Mouse (Mus musculus) adrenal gland, adult 18-20 months (tissue): ENCODE results near the gene Abhd8. TPM values are rescaled to one million over a fixed set of nuclear protein-coding genes. Genes with fewer than 3 reads are reported as not detected.
"Not testable (repeated sequence)": the region's sequence is repeated elsewhere in the genome, so short reads cannot be mapped to it uniquely, and the experiment has no call there.

ENCODE experiments used
- DNase-seq, 2 experiments: peaks; one replicate each; pipeline ENCODE4 v3.0.0; 2021 to 2022; ENCODE audit warnings: low spot score in 2 of 2
- total RNA-seq, 2 experiments: library from RNA; stranded (reverse); gene quantifications; 1 replicate in 1 of 2; 2 replicates in 1 of 2; pipeline ENCODE4 v1.2.3; 2021

The Abhd8 gene
- total RNA-seq, 2 experiments from 2014 or later, result 43.5 to 72.2 TPM

GRCm38 (mm10) chr8:71462191-71462590, 1.3 kb downstream of the Abhd8 start:
- no peak for DNase-seq

GRCm38 (mm10) chr8:71461152-71461840, 2.2 kb downstream of the Abhd8 start:
- DNase-seq, result no peak

DNA sequence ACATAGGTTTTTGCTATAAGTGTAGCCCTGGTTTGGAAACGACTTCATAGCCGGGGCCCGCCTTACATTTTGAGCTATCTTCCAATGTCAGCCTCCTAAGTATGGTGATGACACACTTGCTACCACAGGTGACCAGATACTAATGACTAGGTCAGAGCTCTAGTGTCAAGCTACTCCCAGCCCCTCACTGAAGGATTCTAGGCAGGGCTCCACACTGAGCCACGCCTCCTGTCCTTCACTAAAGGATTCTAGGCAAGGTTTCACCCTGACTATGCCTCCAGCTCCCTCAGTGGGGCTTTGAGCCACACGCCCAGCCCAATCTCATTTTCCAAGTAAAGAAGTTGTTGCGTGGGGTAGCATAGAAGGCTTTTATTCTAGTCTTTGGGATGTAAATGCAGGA, 2.7 kb downstream of the Abhd8 start:
- DNase-seq, result no peak

GRCm38 (mm10) chr8:71457659-71458270, 5.7 kb downstream of the Abhd8 start:
- no peak for DNase-seq

DNA sequence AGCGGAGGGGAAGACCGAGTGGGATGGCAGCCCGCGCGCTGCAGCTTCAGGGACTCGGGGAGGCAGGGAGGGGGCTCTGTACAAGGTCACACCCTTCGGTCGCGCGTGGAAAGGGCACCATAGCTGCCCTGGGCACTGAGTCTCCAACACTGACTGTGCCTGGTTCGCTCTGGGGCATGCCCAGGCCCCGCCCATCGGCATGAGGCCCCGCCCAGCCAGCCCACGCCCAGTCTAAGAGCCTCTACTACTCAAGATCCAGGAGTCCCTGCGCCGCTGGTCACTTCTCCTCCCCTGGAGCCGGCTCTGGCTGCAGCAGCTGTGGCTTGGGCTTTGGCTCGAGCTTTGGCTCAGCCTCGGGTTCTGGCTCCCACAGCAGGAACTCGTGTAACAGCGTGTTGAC, 6.5 kb downstream of the Abhd8 start:
- DNase-seq, result peak in 1 of 2 experiments; percentile 26

- no peak for DNase-seq
Observed at GRCm38 (mm10) chr8:71454668-71455067, 8.8 kb downstream of the Abhd8 start.

- DNase-seq, result no peak
Observed at GRCm38 (mm10) chr8:71452669-71453068, 10.8 kb downstream of the Abhd8 start.

GRCm38 (mm10) chr8:71451777-71452176, 11.7 kb downstream of the Abhd8 start:
- no peak for DNase-seq

DNA sequence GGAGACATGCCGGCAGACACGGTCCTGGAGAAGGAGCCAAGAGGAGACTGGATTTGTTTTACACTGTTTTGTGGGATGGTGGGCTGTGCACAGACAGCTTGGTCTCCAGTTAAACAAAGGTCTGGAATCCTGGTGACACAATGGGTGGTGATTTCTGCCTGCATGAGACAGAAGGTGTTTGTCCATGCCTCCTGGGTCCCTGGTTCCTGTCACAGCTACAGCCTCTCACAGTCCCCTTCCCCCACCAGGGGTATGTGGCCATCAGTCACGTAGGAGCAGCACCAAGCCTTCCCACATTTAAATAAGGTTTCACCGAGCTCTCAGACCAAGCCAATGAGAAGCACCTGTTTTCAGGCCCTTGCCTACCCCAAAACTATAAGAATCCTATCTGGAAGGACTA, 12.1 kb downstream of the Abhd8 start:
- no peak for DNase-seq

- DNase-seq, result no peak
Observed at GRCm38 (mm10) chr8:71445096-71445495, 18.4 kb downstream of the Abhd8 start.

DNA sequence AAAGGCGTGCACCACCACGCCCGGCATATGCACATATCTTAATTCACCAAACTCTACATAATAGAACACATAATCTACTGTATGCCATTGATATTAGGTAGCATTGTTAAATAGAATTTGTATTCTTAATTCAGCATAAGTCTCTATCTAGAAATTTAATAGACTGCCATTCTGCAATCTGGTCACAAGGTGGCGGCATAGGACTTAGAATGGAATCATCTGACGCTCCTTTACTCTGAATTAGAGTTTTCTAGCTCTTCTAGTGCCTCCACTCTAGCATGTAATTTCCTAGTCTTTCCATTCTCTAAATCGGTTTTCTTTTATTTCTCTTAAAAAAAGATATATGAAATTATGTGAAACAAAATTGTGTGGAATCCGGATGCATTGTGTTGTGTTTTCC, 22.1 kb downstream of the Abhd8 start:
- peak; percentile 61 to 68 for DNase-seq

- no peak for DNase-seq
Observed at GRCm38 (mm10) chr8:71437041-71437440, 26.4 kb downstream of the Abhd8 start.

DNA sequence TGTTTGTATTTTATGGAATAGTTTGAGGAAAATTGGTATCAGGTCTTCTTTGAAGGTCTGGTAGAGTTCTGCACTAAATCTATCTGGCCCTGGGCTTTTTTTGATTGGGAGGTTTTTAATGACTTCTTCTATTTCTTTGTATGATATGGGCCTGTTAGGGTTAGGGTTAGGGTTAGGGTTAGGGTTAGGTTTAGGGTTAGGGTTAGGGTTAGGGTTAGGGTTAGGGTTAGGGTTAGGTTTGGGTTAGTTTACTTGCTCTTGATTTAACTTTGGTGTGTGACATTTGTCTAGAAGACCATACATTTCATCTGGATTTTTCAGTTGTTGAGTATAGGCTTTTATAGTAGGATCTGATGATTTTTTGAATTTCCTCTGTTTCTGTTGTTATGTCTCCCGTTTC, 30.5 kb downstream of the Abhd8 start:
- not testable (repeated sequence) for DNase-seq

- no peak for DNase-seq
Observed at GRCm38 (mm10) chr8:71422121-71422520, 41.3 kb downstream of the Abhd8 start.

DNA sequence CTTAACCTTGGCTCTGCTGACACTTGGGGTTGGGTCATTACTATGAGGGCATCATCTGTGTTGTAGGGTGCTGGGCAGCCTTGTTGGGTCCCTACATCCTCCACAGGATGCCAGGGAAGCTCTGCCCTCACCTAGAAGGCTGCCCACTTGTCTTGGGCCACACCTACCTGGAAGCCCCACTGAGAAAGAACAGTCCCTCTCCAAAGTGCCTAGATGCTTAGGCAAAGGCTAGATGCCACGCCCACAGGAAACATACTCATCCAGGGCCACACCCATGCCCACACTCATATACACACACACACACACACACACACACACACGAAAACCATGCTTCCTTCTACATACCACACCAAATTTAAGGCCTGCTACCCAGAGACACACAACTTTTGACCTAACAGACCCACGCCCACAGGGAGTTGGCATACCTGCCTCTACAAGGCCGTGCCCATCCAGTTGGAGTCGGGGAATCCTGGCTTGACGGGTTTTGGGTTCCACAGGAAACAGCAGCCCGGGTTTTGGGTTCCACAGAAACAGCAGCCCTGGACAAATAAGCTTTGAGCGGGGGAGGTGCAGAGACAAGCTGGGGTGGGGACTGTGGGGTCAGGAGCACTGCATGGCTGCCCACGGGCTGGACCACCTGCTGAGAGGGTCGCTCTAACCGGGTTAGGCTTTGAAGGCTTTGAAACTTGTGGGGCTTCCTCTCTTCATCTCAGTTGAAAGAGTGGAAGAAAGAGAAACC, 51.8 kb downstream of the Abhd8 start:
- no peak for DNase-seq

DNA sequence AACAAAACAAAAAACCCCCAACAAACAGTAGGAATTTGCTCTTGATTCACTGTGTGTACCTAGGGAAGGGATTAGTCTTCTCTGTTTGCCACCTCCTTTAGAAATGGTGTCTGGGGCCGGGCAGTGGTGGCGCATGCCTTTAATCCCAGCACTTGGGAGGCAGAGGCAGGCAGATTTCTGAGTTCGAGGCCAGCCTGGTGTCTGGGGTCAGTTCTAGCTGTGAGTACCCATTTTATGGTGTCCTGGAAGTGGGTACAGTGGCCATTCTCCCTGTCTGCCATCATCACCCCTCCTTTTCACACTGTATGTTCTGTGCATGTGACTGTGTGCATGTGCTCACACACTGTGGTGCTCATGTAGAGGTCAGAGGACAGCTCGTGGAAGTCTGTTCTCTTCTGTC, 55.2 kb downstream of the Abhd8 start:
- DNase-seq, result no peak

DNA sequence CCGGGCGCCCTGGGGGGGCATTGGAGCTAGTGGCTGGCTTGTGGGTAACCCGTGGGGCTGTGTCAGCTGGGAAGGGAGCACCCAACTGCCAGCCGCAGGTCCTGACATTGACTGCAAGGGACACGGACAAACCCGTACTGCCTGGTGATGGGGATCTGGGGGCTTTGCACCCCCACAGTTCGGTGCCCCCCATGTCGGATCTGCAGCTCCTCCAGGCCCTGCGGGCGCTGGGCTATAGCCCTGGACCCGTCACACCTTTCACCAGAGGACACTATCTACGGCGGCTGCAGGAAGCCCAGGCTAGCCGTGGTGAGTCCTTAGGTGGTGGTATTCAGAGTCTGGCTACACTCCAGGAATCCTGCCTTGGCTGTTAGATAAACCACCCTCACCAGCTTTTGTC, 56.0 kb downstream of the Abhd8 start:
- DNase-seq, result no peak

Other genes with a start within 250 kb of the Abhd8 start
- gene Myo9b, start 190.9 kb downstream of the Abhd8 start, total RNA-seq, result 10 to 100 TPM; 32.3 to 33.9 TPM
- 10 to 100 TPM; 11.1 to 12.8 TPM for gene Haus8, start 190.7 kb downstream of the Abhd8 start, total RNA-seq
- 100 to 1,000 TPM; 203 to 204 TPM for gene Use1, start 96.8 kb downstream of the Abhd8 start, total RNA-seq
- gene Ocel1, start 92.4 kb downstream of the Abhd8 start, total RNA-seq, result 10 to 100 TPM; 14.4 to 18.6 TPM
- 10 to 100 TPM; 63.9 to 76.0 TPM for gene Nr2f6, start 81.7 kb downstream of the Abhd8 start, total RNA-seq
- 10 to 100 TPM; 14.0 to 16.5 TPM for gene Ushbp1, start 67.9 kb downstream of the Abhd8 start, total RNA-seq
- 100 to 1,000 TPM in 1 of 2 experiments, 10 to 100 TPM in 1; 97.9 to 107 TPM for gene Babam1, start 66.8 kb downstream of the Abhd8 start, total RNA-seq
- gene Ankle1, start 57.6 kb downstream of the Abhd8 start, total RNA-seq, result under 1 TPM; 0.33 to 0.48 TPM
- 100 to 1,000 TPM; 103 to 130 TPM for gene Mrpl34, start 1.3 kb upstream of the Abhd8 start, total RNA-seq
- gene Dda1, start 5.5 kb upstream of the Abhd8 start, total RNA-seq, result 10 to 100 TPM; 63.8 to 67.8 TPM
- 10 to 100 TPM; 13.6 to 13.9 TPM for gene Ano8, start 22.3 kb upstream of the Abhd8 start, total RNA-seq
- gene Gtpbp3, start 24.4 kb upstream of the Abhd8 start, total RNA-seq, result 10 to 100 TPM; 19.0 to 22.8 TPM
- gene Plvap, start 48.1 kb upstream of the Abhd8 start, total RNA-seq, result 100 to 1,000 TPM; 139 to 206 TPM
- not detected for gene Ccdc194, start 62.1 kb upstream of the Abhd8 start, total RNA-seq
- gene Bst2, start 73.8 kb upstream of the Abhd8 start, total RNA-seq, result 10 to 100 TPM; 64.5 to 77.9 TPM
- 10 to 100 TPM; 64.6 to 72.0 TPM for gene Mvb12a, start 79.3 kb upstream of the Abhd8 start, total RNA-seq
- 1 to 10 TPM; 3.6 to 7.4 TPM for gene Tmem221, start 95.2 kb upstream of the Abhd8 start, total RNA-seq
- gene Nxnl1, start 102.9 kb upstream of the Abhd8 start, total RNA-seq, result 1 to 10 TPM in 1 of 2 experiments, under 1 TPM in 1; 0.64 to 1.0 TPM
- gene Slc27a1, start 105.2 kb upstream of the Abhd8 start, total RNA-seq, result 100 to 1,000 TPM; 141 to 234 TPM
- 100 to 1,000 TPM; 122 to 137 TPM for gene Pgls, start 128.5 kb upstream of the Abhd8 start, total RNA-seq
- 1 to 10 TPM; 2.9 to 3.5 TPM for gene Fam129c, start 134.0 kb upstream of the Abhd8 start, total RNA-seq
- gene Colgalt1, start 147.3 kb upstream of the Abhd8 start, total RNA-seq, result 10 to 100 TPM; 48.4 to 61.1 TPM
- 1 to 10 TPM; 5.9 to 7.9 TPM for gene Unc13a, start 208.1 kb upstream of the Abhd8 start, total RNA-seq
- 10 to 100 TPM; 11.6 to 17.3 TPM for gene Jak3, start 212.6 kb upstream of the Abhd8 start, total RNA-seq
- 1 to 10 TPM; 4.3 to 5.6 TPM for gene Insl3, start 225.6 kb upstream of the Abhd8 start, total RNA-seq
- gene B3gnt3, start 238.1 kb upstream of the Abhd8 start, total RNA-seq, result 1 to 10 TPM; 3.5 to 4.3 TPM